Mouse (Mus musculus) limb, embryonic 13.5 days (tissue): ENCODE results near the gene Dnmt1. TPM values are rescaled to one million over a fixed set of nuclear protein-coding genes. Genes with fewer than 3 reads are reported as not detected.
A peak's percentile ranks its signal among the peaks of the same experiment; 100 is the strongest.

ENCODE experiments used
- ATAC-seq: fragments of 200-750 bp; cut with Nextera tagmentation; 2 replicates; pipeline ENCODE4 v1.8.0; 2017; ENCODE audit warnings: low read depth, moderate number of reproducible peaks, moderate TSS enrichment; ENCODE audit not compliant: low FRiP score
- H3K27ac ChIP-seq: fragments of 300-500 bp; sonication (generic); 2 replicates; pipeline ENCODE4 v1.5.1; 2015; ENCODE audit warnings: inconsistent platforms, mild to moderate bottlenecking, moderate library complexity
- H3K27me3 ChIP-seq: fragments of 300-500 bp; sonication (generic); 2 replicates; pipeline ENCODE4 v1.6.1; 2015; ENCODE audit warnings: mild to moderate bottlenecking, inconsistent platforms
- H3K36me3 ChIP-seq: fragments of 300-500 bp; sonication (generic); 2 replicates; pipeline ENCODE4 v1.6.1; 2015; ENCODE audit warnings: inconsistent platforms, mild to moderate bottlenecking, moderate library complexity
- H3K4me1 ChIP-seq: fragments of 300-500 bp; sonication (generic); 2 replicates; pipeline ENCODE4 v1.6.1; 2015; ENCODE audit warnings: inconsistent platforms
- H3K4me2 ChIP-seq: fragments of 300-500 bp; sonication (generic); replicated peaks from 2 replicates; pipeline ENCODE4 v1.6.1; 2015; ENCODE audit warnings: inconsistent platforms, mild to moderate bottlenecking, moderate library complexity
- H3K4me3 ChIP-seq: fragments of 300-500 bp; sonication (generic); 2 replicates; pipeline ENCODE4 v1.5.1; 2015; ENCODE audit warnings: moderate library complexity, mild to moderate bottlenecking, inconsistent platforms
- H3K9ac ChIP-seq: fragments of 300-500 bp; sonication (generic); 2 replicates; pipeline ENCODE4 v1.6.1; 2015; ENCODE audit warnings: mild to moderate bottlenecking, inconsistent platforms
- H3K9me3 ChIP-seq: fragments of 300-500 bp; sonication (generic); 2 replicates; pipeline ENCODE4 v1.6.1; 2016; ENCODE audit warnings: inconsistent platforms
- WGBS: fragments of 180-500 bp; shearing (Covaris S2); methylation state at CpG from one replicate; pipeline ENCODE4 v1.1.7; 2015; 5-methylcytosine and 5-hydroxymethylcytosine counted together
- polyA plus RNA-seq: library from polyadenylated mRNA; unstranded; fragments of >200 nt; fragmentation: Nextera tagmentation; extraction: Ambion mirVana; gene quantifications from 2 replicates; pipeline ENCODE4 v1.2.1, GENCODE M21; 2015

The Dnmt1 gene
- polyA plus RNA-seq, 1 experiment from 2014 or later = 104 TPM

- Histone ChIP-seq H3K4me3 (no peak overlapping the region), H3K27me3 (no peaks in the 10 kb centered on the region), H3K27ac (no peak overlapping the region; the same call in 1 of the 2 replicates), H3K9me3 (no peaks in the 10 kb centered on the region), H3K4me2 (no peak overlapping the region), H3K4me1 (peaks cover 38% of the 10 kb centered on the region), H3K36me3 (no peaks in the 10 kb centered on the region), H3K9ac (no peak overlapping the region)
- WGBS = 94% methylated on average over 4 of the region's 4 CpGs
- no peak for ATAC-seq
These were observed 31.9 kb upstream of the Dnmt1 start for GRCm38 (mm10) chr9:20991587-20991986.

DNA sequence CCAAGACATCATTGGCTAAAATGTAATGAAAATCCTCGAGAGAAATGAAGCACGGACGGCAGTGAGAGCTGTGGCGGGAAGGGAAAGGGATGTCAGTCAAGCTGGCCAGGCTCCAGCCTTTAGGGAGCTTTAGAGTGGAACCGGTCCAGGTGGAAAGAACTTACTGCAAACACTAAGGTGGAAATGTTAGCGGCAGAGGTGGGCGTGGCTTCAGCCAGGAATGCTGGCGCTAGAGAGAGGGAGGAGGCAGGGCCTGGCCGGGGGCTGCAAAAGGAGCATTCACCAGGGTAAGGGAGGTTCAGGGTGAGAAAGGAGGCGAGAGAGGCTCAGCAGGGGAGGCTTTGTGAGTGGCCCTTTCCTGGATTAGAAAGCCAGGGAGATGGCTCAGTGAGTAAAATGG lies 31.2 kb upstream of the Dnmt1 start:
- no peaks in the 10 kb centered on the region for H3K27me3 ChIP-seq
- peaks cover 44% of the 10 kb centered on the region for H3K4me1 ChIP-seq
- peak overlapping the region; percentile 66; the same call in 1 of the 2 replicates for H3K27ac ChIP-seq
- ATAC-seq = peak; percentile 64; the same call in 1 of the 2 replicates
- 5% methylated on average over 10 of the region's 10 CpGs for WGBS
- H3K9ac ChIP-seq = no peak overlapping the region
- H3K36me3 ChIP-seq = no peaks in the 10 kb centered on the region
- no peaks in the 10 kb centered on the region for H3K9me3 ChIP-seq
- no peak overlapping the region for H3K4me3 ChIP-seq
- H3K4me2 ChIP-seq = peak overlapping the region; percentile 44

- Histone ChIP-seq H3K9me3 (no peaks in the 10 kb centered on the region), H3K27ac (no peak overlapping the region), H3K36me3 (no peaks in the 10 kb centered on the region), H3K27me3 (no peaks in the 10 kb centered on the region), H3K4me1 (peaks cover 41% of the 10 kb centered on the region), H3K4me2 (no peak overlapping the region), H3K9ac (no peak overlapping the region), H3K4me3 (no peak overlapping the region)
- 18% methylated on average over 7 of the region's 7 CpGs for WGBS
- no peak for ATAC-seq
These were observed 28.3 kb upstream of the Dnmt1 start for GRCm38 (mm10) chr9:20987953-20988352.

- Histone ChIP-seq H3K9ac (no peak overlapping the region), H3K4me2 (0 out of 2 replicates have a peak overlapping the region, but pooled peaks have one; percentile 0), H3K4me1 (peaks cover 38% of the 10 kb centered on the region), H3K9me3 (no peaks in the 10 kb centered on the region), H3K27me3 (no peaks in the 10 kb centered on the region), H3K27ac (peak overlapping the region; percentile 70; the same call in 1 of the 2 replicates), H3K36me3 (no peaks in the 10 kb centered on the region), H3K4me3 (no peak overlapping the region)
- 49% methylated on average over 15 of the region's 15 CpGs for whole genome bisulfite sequencing
- peak; percentile 82 for ATAC-seq
These were observed 27.4 kb upstream of the Dnmt1 start for GRCm38 (mm10) chr9:20986952-20987686.

DNA sequence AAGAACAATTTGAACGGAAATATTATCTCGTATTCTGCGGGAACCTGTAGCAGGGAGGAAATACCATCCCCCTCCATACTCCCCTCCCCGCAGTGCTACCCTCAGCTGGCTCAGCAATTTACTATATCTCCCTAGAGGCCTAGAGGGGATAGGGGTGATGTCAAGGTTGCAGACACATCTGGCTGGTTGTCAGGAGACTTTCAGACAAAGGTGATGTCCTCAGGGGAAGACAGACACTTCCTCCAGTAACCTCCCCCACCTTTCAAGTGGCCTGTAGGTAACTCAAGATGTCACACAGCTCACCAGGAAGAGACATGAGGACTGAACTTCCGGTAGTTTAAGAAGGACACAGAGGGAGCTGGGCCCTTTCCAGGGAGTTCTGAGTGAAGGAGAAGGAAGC lies 23.5 kb upstream of the Dnmt1 start:
- no peak for ATAC-seq

DNA sequence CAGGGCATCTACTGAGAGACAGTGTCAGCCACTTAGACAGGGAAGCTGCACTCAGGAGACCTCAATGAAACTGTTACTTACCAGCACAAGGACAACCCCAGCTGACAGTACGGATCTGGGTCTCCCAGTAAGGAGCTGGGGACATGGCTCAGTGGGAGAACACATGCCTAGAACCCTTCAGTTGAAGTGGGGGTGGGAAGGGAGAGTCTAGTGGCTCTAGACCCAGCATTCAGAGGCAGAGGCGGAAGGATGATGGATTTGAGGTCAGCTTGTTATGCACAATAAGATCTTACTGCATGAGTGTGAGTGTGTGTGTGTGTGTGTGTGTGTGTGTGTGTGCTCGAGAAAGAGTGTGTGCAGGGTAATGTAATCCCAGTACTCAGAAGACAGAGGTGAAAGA lies 22.5 kb upstream of the Dnmt1 start:
- WGBS = 66% methylated on average over 3 of the region's 3 CpGs
- Histone ChIP-seq H3K36me3 (no peaks in the 10 kb centered on the region), H3K9me3 (no peaks in the 10 kb centered on the region), H3K27ac (no peak overlapping the region), H3K27me3 (no peaks in the 10 kb centered on the region), H3K9ac (no peak overlapping the region), H3K4me2 (no peak overlapping the region), H3K4me1 (peaks cover 19% of the 10 kb centered on the region), H3K4me3 (no peak overlapping the region)
- ATAC-seq = no peak

More for the DNA sequence above, 23.5 kb upstream of the Dnmt1 start:
- Histone ChIP-seq H3K27ac (no peak overlapping the region), H3K9me3 (no peaks in the 10 kb centered on the region), H3K36me3 (no peaks in the 10 kb centered on the region), H3K4me2 (no peak overlapping the region), H3K4me1 (peaks cover 25% of the 10 kb centered on the region), H3K27me3 (no peaks in the 10 kb centered on the region), H3K4me3 (no peak overlapping the region), H3K9ac (no peak overlapping the region)
- WGBS = 52% methylated on average over 5 of the region's 5 CpGs

DNA sequence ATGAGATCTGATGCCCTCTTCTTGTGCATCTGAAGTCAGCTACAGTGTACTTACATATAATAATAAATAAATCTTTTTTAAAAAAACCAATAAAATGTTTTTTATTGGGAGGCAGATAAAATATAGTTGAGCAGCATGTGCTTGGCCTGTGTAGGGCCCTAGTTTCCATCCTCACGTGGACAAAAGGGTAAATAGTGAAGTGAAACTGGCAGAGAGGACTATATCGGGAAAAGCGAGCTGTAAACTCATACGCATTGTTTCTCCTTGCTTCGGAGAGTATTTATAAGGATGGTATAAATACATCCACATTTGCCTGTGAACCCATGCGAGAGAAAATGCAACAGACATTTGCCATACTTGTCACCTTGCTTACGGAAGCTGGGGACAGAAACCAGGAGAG lies 20.1 kb upstream of the Dnmt1 start:
- Histone ChIP-seq H3K4me2 (no peak overlapping the region), H3K9me3 (no peaks in the 10 kb centered on the region), H3K4me3 (no peak overlapping the region), H3K4me1 (peaks cover 21% of the 10 kb centered on the region), H3K27ac (no peak overlapping the region), H3K9ac (no peak overlapping the region), H3K36me3 (no peaks in the 10 kb centered on the region), H3K27me3 (no peaks in the 10 kb centered on the region)
- 86% methylated on average over 7 of the region's 7 CpGs for WGBS
- no peak for ATAC-seq

DNA sequence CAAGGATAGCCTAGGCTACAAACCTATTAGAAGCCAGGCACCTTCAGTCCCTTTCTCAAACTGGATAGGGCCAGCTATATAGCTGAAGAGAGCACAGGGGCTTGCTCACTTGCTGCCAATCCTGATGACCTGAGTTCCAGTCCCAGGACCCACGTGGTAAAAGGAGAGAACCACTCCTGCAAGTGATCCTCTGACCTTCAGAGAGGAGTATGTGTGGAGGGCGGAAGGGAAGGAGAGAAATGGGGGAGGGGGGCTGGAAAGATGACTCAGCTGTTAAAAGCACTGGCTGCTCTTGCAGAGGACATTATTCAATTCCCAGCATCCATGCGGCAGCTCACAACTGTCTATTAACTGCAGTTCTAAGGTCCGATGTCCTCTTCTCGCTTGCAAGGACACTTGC lies 19.5 kb upstream of the Dnmt1 start:
- Histone ChIP-seq H3K4me1 (peaks cover 27% of the 10 kb centered on the region), H3K4me2 (no peak overlapping the region), H3K4me3 (no peak overlapping the region), H3K27ac (no peak overlapping the region), H3K27me3 (no peaks in the 10 kb centered on the region), H3K36me3 (no peaks in the 10 kb centered on the region), H3K9me3 (no peaks in the 10 kb centered on the region), H3K9ac (no peak overlapping the region)
- WGBS = 65% methylated on average over 5 of the region's 5 CpGs
- ATAC-seq = no peak

DNA sequence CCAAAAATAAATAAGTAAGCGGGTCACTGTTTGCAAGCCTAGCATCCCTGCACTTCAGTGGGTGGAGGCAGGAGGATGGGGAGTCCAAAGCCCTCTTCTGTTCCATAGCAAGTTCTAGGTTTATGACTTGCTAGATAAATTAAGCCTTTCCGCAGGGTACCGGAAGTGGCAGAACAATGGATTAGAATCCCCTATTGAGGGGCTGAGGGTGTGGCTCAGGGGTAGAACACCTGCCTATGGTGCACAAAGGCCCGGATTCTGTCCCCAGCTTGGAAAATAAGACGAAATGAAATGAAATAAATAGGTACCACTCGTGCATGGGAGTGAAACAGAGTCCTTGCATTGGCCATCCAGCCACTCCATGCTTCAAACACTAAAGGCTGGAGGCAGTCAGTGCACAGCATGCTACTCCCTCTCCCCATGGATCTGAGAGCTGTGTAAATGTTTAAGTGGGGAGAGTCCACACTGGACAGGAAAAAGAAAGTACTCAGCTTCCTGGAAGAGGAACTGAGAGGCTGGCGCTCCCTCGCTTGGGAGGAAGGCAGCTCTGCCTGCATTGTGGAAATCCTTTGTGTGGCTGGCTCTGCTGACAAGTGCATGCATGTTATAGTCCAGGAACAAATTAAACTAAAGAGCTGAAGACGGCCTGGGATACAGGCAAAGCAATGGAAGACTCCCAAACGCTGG lies 18.9 kb upstream of the Dnmt1 start:
- H3K4me2 ChIP-seq = no peak overlapping the region
- H3K27ac ChIP-seq = peak overlapping the region; percentile 17; the same call in 1 of the 2 replicates
- no peak overlapping the region for H3K9ac ChIP-seq
- ATAC-seq = no peak
- WGBS = 62% methylated on average over 10 of the region's 10 CpGs
- H3K36me3 ChIP-seq = no peaks in the 10 kb centered on the region
- H3K4me3 ChIP-seq = no peak overlapping the region
- peaks cover 33% of the 10 kb centered on the region for H3K4me1 ChIP-seq
- no peaks in the 10 kb centered on the region for H3K9me3 ChIP-seq
- H3K27me3 ChIP-seq = no peaks in the 10 kb centered on the region

DNA sequence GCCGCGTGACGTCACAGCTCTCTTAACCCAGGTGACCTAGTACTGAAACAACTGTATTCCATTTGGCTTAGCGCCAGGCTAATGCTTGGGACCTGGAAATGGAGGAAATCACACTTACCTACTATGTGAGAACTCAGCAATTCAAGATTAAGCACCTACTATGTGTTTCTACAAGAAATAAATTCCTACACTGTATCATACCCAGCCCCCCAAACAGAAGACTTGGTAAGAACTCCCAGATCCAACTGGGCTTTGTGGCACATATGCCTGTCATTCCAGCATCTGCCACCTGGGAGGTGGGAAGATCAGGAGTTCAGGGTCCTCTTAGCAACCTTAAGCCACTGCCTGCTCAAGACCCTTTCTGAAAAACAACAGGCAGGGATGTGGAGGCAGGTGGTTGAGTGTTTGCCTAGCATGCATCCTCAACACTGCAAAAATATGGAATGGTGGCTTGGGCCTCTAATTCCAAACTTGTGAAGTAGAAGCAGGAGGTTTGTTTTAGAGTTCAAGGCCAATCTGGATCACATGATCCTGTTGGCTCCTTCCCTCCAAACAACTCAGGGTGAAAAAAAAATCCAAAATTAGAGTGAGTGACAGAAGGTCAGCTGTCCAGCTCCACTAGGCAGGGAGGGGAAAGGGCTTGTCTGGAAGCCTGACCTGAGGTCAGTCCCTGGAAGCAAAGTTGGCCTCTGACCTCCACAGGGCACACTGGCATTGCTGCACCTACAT lies 17.4 kb upstream of the Dnmt1 start:
- Histone ChIP-seq H3K27ac (peak overlapping the region; percentile 99), H3K4me3 (peak overlapping the region; percentile 83), H3K4me1 (peaks cover 41% of the 10 kb centered on the region), H3K36me3 (no peaks in the 10 kb centered on the region), H3K4me2 (peak overlapping the region; percentile 95), H3K9ac (no peak overlapping the region), H3K27me3 (no peaks in the 10 kb centered on the region), H3K9me3 (no peaks in the 10 kb centered on the region)
- under 1% methylated on average over 4 of the region's 4 CpGs for WGBS
- peak; percentile 1; the same call in 1 of the 2 replicates for ATAC-seq

DNA sequence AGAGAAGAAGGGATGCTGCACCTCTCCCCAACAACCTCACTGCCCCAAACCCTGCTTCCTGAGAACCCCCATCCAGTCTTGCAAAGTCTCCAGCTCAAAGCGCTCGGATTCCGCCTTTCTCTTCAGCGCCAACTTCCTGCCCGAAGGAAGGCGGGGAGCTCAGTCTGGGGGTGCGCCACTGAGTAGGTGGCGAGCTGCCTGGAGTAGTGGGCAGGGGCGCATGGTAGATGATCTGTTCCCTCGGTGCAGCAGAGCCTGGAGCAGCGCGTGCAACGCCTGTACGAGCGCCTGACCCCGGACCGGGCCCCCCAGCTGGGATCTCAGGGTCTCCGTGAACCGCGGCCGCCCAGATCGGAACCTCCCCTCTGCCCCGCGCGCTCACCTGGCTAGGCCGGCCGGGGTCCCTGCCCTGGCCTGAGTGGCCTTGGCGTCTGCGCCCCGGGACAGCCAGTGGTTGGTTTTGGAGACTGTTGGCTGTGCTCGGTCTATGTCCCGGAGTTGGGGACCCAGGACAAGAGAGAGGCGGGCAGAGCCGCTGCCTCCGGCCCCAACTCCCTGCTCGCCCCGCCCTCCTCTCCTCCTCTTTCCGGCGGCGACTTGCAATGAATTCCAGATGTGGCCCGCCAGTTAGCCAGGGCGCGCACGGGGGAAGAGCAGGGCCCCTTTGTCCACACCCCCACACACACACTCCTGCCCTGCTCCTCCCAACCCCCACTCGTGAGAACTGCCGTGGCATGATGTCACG lies 16.7 kb upstream of the Dnmt1 start, which contains the start of gene S1pr2:
S1pr2 (minus strand) TSS at position 566 of the 745 bp plus-strand sequence.
- no peaks in the 10 kb centered on the region for H3K9me3 ChIP-seq
- H3K9ac ChIP-seq = peak within 1 kb of the TSS; percentile 96
- no peaks in the 10 kb centered on the region for H3K27me3 ChIP-seq
- no peaks in the 10 kb centered on the region for H3K36me3 ChIP-seq
- ATAC-seq = peak; percentile 80
- peak within 1 kb of the TSS; percentile 83 for H3K4me3 ChIP-seq
- WGBS = under 1% methylated on average over 42 of the region's 47 CpGs
- H3K4me2 ChIP-seq = peak within 1 kb of the TSS; percentile 95
- H3K4me1 ChIP-seq = peaks cover 49% of the 10 kb centered on the region
- H3K27ac ChIP-seq = peak within 1 kb of the TSS; percentile 99
